Mouse (Mus musculus): ENCODE data around the gene Alox5ap.
A peak's percentile ranks its signal among the peaks of the same experiment; 100 is the strongest.

Alox5ap gene

GRCm38 (mm10) chr5:149314514-149315081, 50.0 kb downstream of the Alox5ap start:
- DNase-seq (ENCODE audit: low read depth, low spot score): no peak

DNA sequence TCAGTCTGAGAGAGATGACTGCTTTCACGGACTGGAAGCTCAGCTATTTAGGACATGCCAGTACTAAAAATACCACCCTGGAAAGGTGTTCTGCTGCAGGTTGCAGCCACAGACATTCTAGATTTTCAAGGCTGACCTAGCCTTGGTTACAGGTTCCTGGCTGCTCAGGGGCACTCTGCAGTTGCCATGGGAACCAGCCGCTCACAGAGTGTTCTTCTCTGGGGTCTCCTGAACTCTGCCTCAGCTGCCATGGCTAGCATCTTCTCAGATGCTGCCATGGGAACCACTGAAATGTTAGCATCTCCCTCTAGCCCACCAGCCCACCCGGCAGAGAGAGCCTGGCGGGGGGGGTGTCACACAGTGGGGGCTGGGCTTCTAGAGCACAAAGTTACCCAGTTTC, 52.4 kb downstream of the Alox5ap start:
- peak; percentile 40 for DNase-seq (ENCODE audit: low read depth, low spot score)

DNA sequence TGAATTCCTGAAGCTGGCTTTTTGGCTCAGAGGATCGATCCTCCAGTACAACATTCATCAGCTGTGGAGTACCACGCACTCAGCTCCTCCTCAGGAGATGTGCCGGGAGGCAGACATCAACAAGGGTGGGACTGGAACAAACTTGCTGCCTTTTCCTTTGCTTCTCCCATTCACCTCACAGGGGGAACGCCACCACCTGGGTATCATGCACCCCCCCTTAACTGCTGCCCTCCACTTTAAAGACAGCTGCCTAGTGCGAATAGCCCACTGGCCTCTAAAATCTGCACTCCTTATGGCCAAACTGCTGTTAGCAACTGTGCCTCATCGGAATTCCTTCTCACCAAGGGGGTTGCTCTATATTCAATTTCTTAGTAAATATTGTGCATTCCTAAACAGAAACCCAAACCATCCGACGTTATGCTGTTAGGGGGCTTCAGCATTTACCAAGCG, 55.3 kb downstream of the Alox5ap start:
- no peak for DNase-seq (ENCODE audit: low read depth, low spot score)

DNA sequence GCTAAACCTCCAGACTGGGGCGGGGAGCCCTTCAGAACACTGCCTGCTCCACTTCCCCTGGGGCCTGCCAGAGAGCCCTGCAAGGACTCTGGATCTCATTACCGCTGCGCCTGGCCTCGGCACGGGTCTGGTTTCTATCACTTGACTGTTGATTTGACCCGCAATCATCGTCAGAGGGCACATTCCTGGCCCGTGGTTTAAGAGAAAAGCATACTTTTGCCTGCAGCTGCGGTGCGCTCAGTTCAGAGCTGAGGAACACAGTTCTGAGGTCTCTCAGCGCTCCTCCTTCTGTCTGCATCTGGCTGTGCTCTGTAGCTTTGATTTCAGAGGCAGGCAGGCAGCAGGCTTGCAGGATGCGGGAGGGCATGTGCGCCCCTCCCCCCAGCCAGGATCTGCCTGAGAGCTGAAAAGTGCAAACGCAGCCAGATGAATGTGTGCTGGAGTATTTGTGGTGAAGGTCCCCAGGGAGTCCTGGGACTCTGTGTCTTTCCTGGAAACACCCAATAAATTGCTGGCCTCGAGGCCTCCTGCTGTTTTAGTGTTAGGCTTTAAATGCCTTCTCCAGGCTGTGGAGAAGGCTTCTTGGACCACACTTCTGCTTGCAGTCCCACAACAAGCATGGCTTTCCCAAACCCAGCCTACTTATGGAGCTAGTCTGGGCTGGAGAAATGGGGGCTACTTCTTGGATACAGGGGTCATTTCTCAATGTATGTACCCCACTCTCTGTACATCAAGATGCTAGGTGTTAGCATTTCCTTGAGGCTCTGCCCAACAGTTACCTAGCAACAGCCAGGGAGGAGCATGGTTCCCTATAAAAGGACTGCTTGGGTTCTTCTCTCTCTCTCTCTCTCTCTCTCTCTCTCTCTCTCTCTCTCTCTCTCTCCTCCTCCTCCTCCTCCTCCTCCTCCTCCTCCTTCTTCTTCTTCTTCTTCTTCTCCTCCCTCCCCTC, 56.2 kb downstream of the Alox5ap start:
- DNase-seq (ENCODE audit: low read depth, low spot score): peak; percentile 88

DNA sequence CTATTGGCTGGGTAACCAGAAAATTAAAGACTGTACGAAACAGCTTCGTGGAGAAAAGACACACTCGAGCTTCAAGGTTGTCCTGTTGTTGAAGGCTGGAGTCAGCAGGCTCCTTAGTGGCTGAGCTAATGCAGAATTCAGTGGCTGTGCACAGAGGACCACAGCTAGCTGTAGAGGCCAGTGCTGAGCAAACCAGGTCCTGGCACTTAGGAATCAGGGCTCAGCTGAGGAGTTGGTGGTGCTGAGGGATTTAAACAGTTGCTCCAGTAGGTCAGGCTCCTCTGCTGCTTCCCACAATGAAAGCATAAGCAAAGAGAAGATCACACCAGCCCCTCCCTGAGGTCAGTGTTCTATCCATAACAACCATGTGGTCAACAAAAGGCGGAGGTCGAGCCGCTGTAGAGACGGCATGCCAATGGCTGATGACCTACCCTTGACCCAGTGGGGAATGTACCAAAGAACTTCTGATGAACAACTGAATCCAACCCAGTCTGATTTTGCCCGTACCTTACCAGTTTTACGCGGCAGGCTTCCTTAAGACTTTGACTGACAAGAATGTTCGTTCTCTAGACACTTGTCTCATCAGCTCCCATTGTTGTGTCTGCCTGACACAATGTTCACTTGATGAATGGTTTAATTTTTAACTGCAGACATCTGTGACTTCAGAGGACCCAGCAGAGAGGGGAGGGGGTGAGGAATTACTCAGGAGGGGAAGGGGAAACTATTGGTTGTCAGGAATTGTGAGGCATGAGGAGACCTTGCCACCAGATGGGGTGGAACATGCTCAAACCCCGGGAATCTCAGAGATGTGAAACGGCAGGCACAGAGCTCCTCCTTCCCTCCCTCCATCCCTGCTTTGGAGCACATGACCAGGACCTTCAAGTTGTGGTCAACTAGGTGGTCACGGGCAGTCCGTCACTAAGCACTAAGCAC, 57.6 kb downstream of the Alox5ap start:
- DNase-seq (ENCODE audit: low read depth, low spot score): peak; percentile 49

DNA sequence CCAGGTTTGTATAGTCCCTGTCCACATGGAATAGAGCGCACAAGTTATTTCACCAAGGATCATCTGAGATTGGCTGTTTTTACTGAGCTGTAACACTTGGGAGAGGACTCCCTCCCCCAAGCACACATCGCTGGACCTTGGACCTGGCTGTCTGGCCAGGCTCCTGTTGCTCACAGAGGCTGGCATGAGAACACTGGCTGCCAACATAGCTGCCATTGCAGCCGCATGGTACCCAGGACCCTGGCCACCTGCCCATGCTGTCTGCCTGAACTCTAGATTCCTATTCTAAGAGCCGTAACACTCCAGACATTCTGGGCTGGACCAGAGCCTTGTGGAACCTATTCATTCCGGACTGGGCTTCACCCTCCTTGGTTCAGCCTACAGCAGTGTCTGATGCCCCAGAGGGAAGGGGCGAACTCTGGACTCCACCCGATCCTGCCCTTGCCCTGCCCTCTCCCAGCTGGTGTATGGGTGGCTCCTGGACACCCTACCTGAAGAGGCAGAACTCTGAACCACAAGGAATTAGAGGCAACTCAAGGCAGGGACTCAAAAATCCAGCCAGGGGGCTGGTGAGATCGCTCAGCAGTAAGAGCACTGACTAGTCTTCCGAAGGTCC, 58.5 kb downstream of the Alox5ap start:
- no peak for DNase-seq (ENCODE audit: low read depth, low spot score)

DNA sequence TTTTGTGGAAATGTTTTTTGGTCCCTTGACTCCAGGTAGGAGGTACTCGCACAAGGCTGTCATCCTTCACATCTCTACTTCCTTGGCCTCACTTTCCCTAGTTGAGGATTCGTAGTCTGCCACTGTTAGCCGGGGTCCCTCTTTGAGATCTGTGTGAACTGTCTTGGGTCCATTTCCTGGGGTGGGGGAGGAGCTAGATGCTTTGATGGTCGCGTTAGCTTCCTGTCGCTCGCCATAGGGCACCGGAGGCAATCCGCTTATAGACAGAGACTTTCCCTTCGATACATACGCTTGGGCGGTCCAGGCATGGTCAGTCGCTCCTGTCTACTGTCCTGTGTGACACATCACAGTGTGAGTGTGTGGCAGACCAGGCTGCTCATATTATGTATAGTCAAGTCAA, 60.2 kb downstream of the Alox5ap start:
- DNase-seq (ENCODE audit: low read depth, low spot score): no peak

- peak; percentile 27 for DNase-seq (ENCODE audit: low read depth, low spot score)
These were observed 64.7 kb downstream of the Alox5ap start for GRCm38 (mm10) chr5:149329098-149329887.

DNA sequence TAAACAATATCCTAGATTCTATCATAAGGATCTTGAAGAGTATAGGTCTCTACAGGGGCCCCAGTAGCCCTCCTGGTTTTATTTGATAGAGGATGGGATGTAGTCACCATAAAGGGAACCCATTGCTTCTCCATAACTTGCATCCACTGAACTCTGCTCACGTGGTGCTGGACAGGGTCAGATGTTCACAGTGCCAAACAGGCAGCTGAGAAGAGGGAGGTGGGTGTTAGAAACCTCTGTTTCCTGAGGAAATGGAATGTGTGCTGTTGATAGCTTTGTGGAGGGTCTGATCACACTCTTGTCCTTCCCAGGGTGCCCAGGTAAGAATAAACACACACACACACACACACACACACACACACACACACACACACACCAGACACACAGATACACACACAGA, 66.0 kb downstream of the Alox5ap start:
- no peak for DNase-seq (ENCODE audit: low read depth, low spot score)

DNA sequence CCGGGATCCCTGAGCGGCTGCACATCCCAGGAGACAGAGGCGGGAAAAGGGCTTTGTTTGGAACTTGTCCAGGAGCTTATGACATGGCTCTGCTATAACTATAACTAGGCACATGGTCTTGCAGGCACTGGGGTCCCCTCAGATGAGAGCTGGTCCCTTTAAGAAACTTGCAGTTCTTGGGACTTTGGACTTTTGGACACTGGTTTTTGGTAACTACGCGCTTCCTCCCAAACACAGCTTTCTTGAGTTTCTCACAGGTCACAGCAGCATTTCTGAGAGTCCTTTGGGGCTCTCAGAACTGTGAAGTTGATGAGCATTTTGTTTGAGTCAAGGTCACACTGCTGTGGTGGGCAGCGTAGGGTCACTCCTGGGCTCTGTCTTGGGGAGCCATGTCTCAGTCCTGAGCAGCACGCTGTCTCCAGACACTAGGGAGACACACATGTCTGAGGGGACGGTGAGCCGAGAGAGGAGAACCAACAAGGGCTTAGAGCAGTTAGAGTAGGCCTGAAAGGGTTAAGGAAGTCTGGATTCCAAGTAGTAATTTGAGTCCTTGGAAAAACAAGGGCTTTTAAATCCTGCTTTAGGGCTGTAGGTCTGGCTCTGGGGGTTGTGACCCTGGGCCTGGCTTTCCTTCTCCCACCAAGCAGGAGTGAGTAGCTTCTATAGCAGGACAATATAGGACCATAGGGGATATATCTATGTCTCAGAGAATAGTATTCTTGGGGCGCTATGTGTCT, 67.0 kb downstream of the Alox5ap start:
- DNase-seq (ENCODE audit: low read depth, low spot score): no peak

- DNase-seq (ENCODE audit: low read depth, low spot score): no peak
These were observed 68.2 kb downstream of the Alox5ap start for GRCm38 (mm10) chr5:149332787-149333186.

GRCm38 (mm10) chr5:149333941-149334698, 69.6 kb downstream of the Alox5ap start:
- peak; percentile 53 for DNase-seq (ENCODE audit: low read depth, low spot score)

DNA sequence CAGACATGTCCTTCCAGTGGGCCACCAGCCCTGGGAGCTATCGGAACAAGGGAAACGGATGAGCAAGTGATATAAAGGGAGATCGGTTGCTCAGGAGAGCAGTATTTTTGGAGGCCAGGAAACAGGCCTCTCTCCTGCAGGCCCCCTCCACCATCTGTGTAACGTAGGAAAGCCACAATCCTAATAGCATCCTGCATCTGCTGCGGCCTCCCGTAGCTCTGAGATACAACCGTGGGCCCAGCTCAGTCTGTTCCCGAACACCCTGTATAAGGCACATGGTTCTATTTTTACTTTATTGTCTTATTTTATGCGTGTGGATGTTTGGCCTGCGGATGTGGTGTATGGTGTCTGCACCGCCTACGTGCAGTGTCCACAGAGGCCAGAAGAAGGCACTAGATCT, 70.4 kb downstream of the Alox5ap start:
- peak; percentile 30 for DNase-seq (ENCODE audit: low read depth, low spot score)

DNA sequence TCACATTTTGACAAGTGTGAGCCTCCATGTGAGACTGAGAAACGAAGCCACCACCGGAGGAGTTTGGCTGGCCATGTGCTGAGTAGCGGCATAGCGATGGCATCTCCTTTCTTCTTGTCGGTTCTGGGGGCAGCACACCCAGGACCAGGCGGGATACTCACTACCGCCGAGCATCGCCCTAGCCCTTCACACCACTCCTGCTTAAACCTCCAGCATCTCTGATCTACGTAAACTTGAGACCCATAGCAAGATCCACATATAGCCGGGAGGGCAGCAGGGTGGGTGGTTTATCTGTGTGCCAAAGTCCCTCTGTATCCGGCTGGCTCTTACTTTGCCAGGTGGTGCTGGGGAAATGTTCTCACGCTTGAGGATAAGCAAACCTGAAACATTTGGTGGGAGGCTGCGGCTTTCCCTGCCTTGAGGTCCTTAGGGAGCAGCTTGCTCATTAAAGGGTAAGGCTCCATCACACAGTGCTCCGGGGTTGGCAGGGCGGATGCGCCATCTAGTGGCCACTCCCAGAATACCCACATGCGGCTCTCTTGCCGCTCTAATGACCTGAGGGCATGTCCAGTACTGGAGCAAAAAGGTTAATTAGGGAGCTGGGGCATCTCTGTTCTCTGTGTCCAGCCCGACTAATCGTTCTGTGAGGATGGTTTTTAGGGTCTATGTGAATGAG, 71.1 kb downstream of the Alox5ap start:
- peak; percentile 83 for DNase-seq (ENCODE audit: low read depth, low spot score)

DNA sequence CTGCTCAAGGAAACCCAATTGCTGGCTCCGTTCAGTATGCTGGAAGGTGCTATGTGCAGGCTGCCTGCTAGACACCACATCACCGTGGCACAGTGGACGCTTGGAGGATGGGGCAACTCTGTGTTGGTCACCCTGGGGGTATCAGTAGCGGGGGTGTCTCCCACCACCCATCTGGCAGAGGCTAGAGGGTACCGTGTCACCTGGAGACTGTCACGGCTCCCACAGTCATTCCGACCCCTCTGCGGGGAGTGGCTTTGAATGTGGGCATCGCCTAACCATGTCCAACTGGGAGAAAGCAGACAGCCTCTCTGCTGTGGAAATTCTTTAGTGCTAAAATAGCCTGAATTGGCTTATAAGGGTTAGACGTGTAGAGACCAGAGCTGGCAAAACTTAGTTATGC, 72.6 kb downstream of the Alox5ap start:
- no peak for DNase-seq (ENCODE audit: low read depth, low spot score)

Data from ZHBTc4 (cell line).